Mouse (Mus musculus) cerebellum, adult 2 months (tissue): ENCODE measurements around the gene Gm6588.

Experiments
- CTCF ChIP-seq: fragments of 200-500 bp; IDR thresholded peaks from 2 replicates; pipeline ENCODE4 v1.5.1; 2011; ENCODE audit warnings: low read depth, mild to moderate bottlenecking, control low read depth, low read length, moderate library complexity, borderline replicate concordance; ENCODE audit not compliant: insufficient read depth
- POLR2A ChIP-seq: fragments of 200-500 bp; IDR thresholded peaks from 2 replicates; pipeline ENCODE4 v1.6.1; 2011; ENCODE audit warnings: low read length, control low read depth, borderline replicate concordance; ENCODE audit not compliant: insufficient read depth

- TF ChIP-seq CTCF (no peak), POLR2A (no peak)
Observed at GRCm38 (mm10) chr5:112416673-112417072, 32.6 kb upstream of the Gm6588 start.
